Mouse (Mus musculus) neutrophil, adult 59 days (primary cell): ENCODE measurements around the gene Slc26a6. TPM values are rescaled to one million over a fixed set of nuclear protein-coding genes. Genes with fewer than 3 reads are reported as not detected.

Experiments
- total RNA-seq, 2 experiments: library from RNA; stranded (reverse); gene quantifications; 1 replicate in 1 of 2; 2 replicates in 1 of 2; pipeline ENCODE4 v1.2.4; 2023

Slc26a6 gene
- 10 to 100 TPM in 1 of 2 experiments, 1 to 10 TPM in 1; 7.8 to 10.0 TPM for total RNA-seq

GRCm38 (mm10) chr9:108852976-108853375 is at the start of gene Slc26a6:
Slc26a6 (plus strand) TSS chr9:108853283.

GRCm38 (mm10) chr9:108808163-108808665 is 44.9 kb upstream of the Slc26a6 start, which contains the start of gene Nckipsd:
Nckipsd (plus strand) TSS chr9:108808368.

GRCm38 (mm10) chr9:108825820-108826699 is 27.0 kb upstream of the Slc26a6 start, which contains the start of gene Celsr3:
Celsr3 (plus strand) TSS chr9:108826320.

GRCm38 (mm10) chr9:108914491-108914890 is 61.4 kb downstream of the Slc26a6 start, which contains the start of gene Tmem89:
Tmem89 (plus strand) TSS chr9:108914619.

GRCm38 (mm10) chr9:108936418-108937364 is 83.6 kb downstream of the Slc26a6 start, which contains the start of gene Uqcrc1:
Uqcrc1 (plus strand) TSS chr9:108936633.

GRCm38 (mm10) chr9:108953081-108953636 is 100.1 kb downstream of the Slc26a6 start, which contains the start of gene Col7a1:
Col7a1 (plus strand) TSS chr9:108953586.

Other genes starting within 250 kb of the Slc26a6 start
- gene Arih2, start 203.9 kb upstream of the Slc26a6 start, total RNA-seq = 100 to 1,000 TPM; 103 to 104 TPM
- gene Slc25a20, start 191.2 kb upstream of the Slc26a6 start, total RNA-seq = 10 to 100 TPM; 24.0 to 25.3 TPM
- gene Prkar2a, start 164.0 kb upstream of the Slc26a6 start, total RNA-seq = 10 to 100 TPM; 12.7 to 16.7 TPM
- gene Ip6k2, start 69.5 kb upstream of the Slc26a6 start, total RNA-seq = 10 to 100 TPM; 37.4 to 37.5 TPM
- 10 to 100 TPM in 1 of 2 experiments, 1 to 10 TPM in 1; 8.0 to 11.6 TPM for gene Nckipsd, start 44.9 kb upstream of the Slc26a6 start, total RNA-seq
- gene Celsr3, start 27.0 kb upstream of the Slc26a6 start, total RNA-seq = 10 to 100 TPM; 62.0 to 66.3 TPM
- gene Tmem89, start 61.3 kb downstream of the Slc26a6 start, total RNA-seq = not detected
- 100 to 1,000 TPM; 138 to 154 TPM for gene Uqcrc1, start 83.3 kb downstream of the Slc26a6 start, total RNA-seq
- gene Col7a1, start 100.3 kb downstream of the Slc26a6 start, total RNA-seq = 1 to 10 TPM; 1.4 to 2.2 TPM
- gene Ucn2, start 132.7 kb downstream of the Slc26a6 start, total RNA-seq = under 1 TPM in 1 of 2 experiments, not detected in 1; 0.33 TPM
- 100 to 1,000 TPM; 145 to 160 TPM for gene Pfkfb4, start 138.5 kb downstream of the Slc26a6 start, total RNA-seq
- 100 to 1,000 TPM; 198 to 256 TPM for gene Shisa5, start 185.3 kb downstream of the Slc26a6 start, total RNA-seq
- gene Trex1, start 206.5 kb downstream of the Slc26a6 start, total RNA-seq = 10 to 100 TPM; 46.5 to 47.0 TPM
- 10 to 100 TPM; 12.7 to 16.1 TPM for gene Atrip, start 220.8 kb downstream of the Slc26a6 start, total RNA-seq
- 1 to 10 TPM; 5.3 to 5.7 TPM for gene Ccdc51, start 229.2 kb downstream of the Slc26a6 start, total RNA-seq
- gene Tma7, start 229.3 kb downstream of the Slc26a6 start, total RNA-seq = 100 to 1,000 TPM; 255 to 275 TPM
- gene Plxnb1, start 242.1 kb downstream of the Slc26a6 start, total RNA-seq = not detected